Mouse (Mus musculus): ENCODE data around the gene Mbtps2.

GRCm38 (mm10) chrX:157491944-157492726, 106.4 kb downstream of the Mbtps2 start, which contains the start of gene Sms:
- TF ChIP-seq GATA1 (IDR thresholded peaks at IDR 0.05; ENCODE audit: low read length) (no peak), TAL1 (IDR thresholded peaks at IDR 0.05; ENCODE audit: low read length) (no peak)

Measured in erythroblast, embryonic 14.5 days (primary cell).